Mouse (Mus musculus) CH12.LX (cell line): ENCODE data around the gene Fam129c. TPM values are rescaled to one million over a fixed set of nuclear protein-coding genes. Genes with fewer than 3 reads are reported as not detected.
A peak's percentile ranks its signal among the peaks of the same experiment; 100 is the strongest.

ENCODE experiments used
- DNase-seq: peaks from one replicate; pipeline ENCODE4 v3.0.0-alpha.2; 2013; ENCODE audit errors: extremely low read depth
- H3K27ac ChIP-seq: 2 replicates; pipeline ENCODE4 v1.5.1; 2012; ENCODE audit warnings: low read depth, mild to moderate bottlenecking, control low read depth, moderate library complexity; ENCODE audit not compliant: insufficient read depth
- H3K27me3 ChIP-seq: replicated peaks from 2 replicates; pipeline ENCODE3; 2012; ENCODE audit warnings: inconsistent platforms
- H3K36me3 ChIP-seq, 2 experiments: replicated peaks in 1 of 2; 2 replicates each; pipeline versions ENCODE3 to v1.6.1; 2012; ENCODE audit warnings: inconsistent platforms in 1 of 2, low read length in 1 of 2, mild to moderate bottlenecking in 1 of 2, mixed read lengths in 1 of 2, moderate library complexity in 1 of 2; ENCODE audit not compliant: control insufficient read depth in 1 of 2, insufficient read depth in 1 of 2
- H3K4me1 ChIP-seq, 2 experiments: 2 replicates each; pipeline ENCODE4 v1.6.1; 2012; ENCODE audit warnings: inconsistent platforms in 1 of 2, moderate library complexity in 1 of 2; ENCODE audit not compliant: insufficient read depth in 2 of 2, control insufficient read depth in 1 of 2
- H3K4me2 ChIP-seq: 2 replicates; pipeline ENCODE4 v1.6.1; 2012; ENCODE audit warnings: low read depth, mild to moderate bottlenecking, control low read depth; ENCODE audit not compliant: poor library complexity, insufficient read depth, severe bottlenecking
- H3K4me3 ChIP-seq, 3 experiments: fragments of 150-350 bp in 1 of 3; sonication (generic) in 1 of 3; replicated peaks in 1 of 3; 2 replicates each; pipeline versions ENCODE3 to v1.5.1; 2011 to 2012; ENCODE audit warnings: low read depth in 2 of 3, low read length in 2 of 3, mild to moderate bottlenecking in 2 of 3, moderate library complexity in 2 of 3, control low read depth in 1 of 3, improper control_type of control experiment in 1 of 3, inconsistent platforms in 1 of 3, mixed read lengths in 1 of 3; ENCODE audit not compliant: poor library complexity in 1 of 3
- H3K79me2 ChIP-seq: replicated peaks from 2 replicates; pipeline ENCODE4 v1.6.1; 2012; ENCODE audit warnings: mild to moderate bottlenecking, moderate library complexity; ENCODE audit not compliant: control insufficient read depth, poor library complexity, insufficient read depth, severe bottlenecking; ENCODE audit errors: extremely low read depth
- H3K9ac ChIP-seq: 2 replicates; pipeline ENCODE4 v1.6.1; 2012; ENCODE audit warnings: low read depth, mild to moderate bottlenecking, control low read depth, moderate library complexity; ENCODE audit not compliant: insufficient read depth
- H3K9me3 ChIP-seq: replicated peaks from 2 replicates; pipeline ENCODE3; 2012; ENCODE audit warnings: low read length, inconsistent platforms, mixed read lengths
- CHD2 ChIP-seq: IDR thresholded peaks from 2 replicates; pipeline ENCODE4 v1.6.1; 2011; ENCODE audit warnings: low read length, improper control_type of control experiment
- CTCF ChIP-seq, 2 experiments: IDR thresholded peaks in 1 of 2; conservative IDR thresholded peaks in 1 of 2; 2 replicates each; pipeline ENCODE4 v1.5.1; 2011 to 2012; ENCODE audit warnings: low read depth in 2 of 2, low read length in 2 of 2, improper control_type of control experiment in 1 of 2, inconsistent platforms in 1 of 2, mild to moderate bottlenecking in 1 of 2, moderate library complexity in 1 of 2
- ELF1 ChIP-seq: IDR thresholded peaks from 2 replicates; pipeline ENCODE4 v1.6.1; 2014; ENCODE audit warnings: low read depth, mild to moderate bottlenecking, inconsistent platforms, low read length, improper control_type of control experiment
- EP300 ChIP-seq: IDR thresholded peaks from 2 replicates; pipeline ENCODE4 v1.6.1; 2011; ENCODE audit warnings: low read length, improper control_type of control experiment
- ETS1 ChIP-seq: conservative IDR thresholded peaks from 2 replicates; pipeline ENCODE4 v1.6.1; 2012; ENCODE audit warnings: low read depth, mild to moderate bottlenecking, inconsistent platforms, low read length, improper control_type of control experiment, moderate library complexity
- IRF4 ChIP-seq: IDR thresholded peaks from 2 replicates; pipeline ENCODE4 v1.6.1; 2014; ENCODE audit warnings: low read depth, mild to moderate bottlenecking, inconsistent platforms, low read length, improper control_type of control experiment
- JUN ChIP-seq: IDR thresholded peaks from 2 replicates; pipeline ENCODE4 v1.6.1; 2011; ENCODE audit warnings: low read depth, mild to moderate bottlenecking, low read length, improper control_type of control experiment, moderate library complexity; ENCODE audit not compliant: insufficient read depth
- JUND ChIP-seq: conservative IDR thresholded peaks from 2 replicates; pipeline ENCODE4 v1.6.1; 2011; ENCODE audit warnings: low read depth, low read length, improper control_type of control experiment
- MAX ChIP-seq: IDR thresholded peaks from 2 replicates; pipeline ENCODE4 v1.6.1; 2011; ENCODE audit warnings: low read length, improper control_type of control experiment
- MAZ ChIP-seq: IDR thresholded peaks from 2 replicates; pipeline ENCODE4 v1.6.1; 2012; ENCODE audit warnings: low read depth, mild to moderate bottlenecking, inconsistent platforms, low read length, improper control_type of control experiment, moderate library complexity
- MEF2A ChIP-seq: IDR thresholded peaks from 2 replicates; pipeline ENCODE4 v1.6.1; 2014; ENCODE audit warnings: low read depth, mild to moderate bottlenecking, inconsistent platforms, low read length, improper control_type of control experiment, borderline replicate concordance
- MYC ChIP-seq: IDR thresholded peaks from 2 replicates; pipeline ENCODE4 v1.6.1; 2011; ENCODE audit warnings: low read depth, mild to moderate bottlenecking, improper control_type of control experiment, low read length
- NRF1 ChIP-seq: IDR thresholded peaks from 2 replicates; pipeline ENCODE4 v1.6.1; 2014; ENCODE audit warnings: low read depth, mild to moderate bottlenecking, inconsistent platforms, low read length, improper control_type of control experiment, moderate library complexity
- POLR2A ChIP-seq: IDR thresholded peaks from 2 replicates; pipeline ENCODE4 v1.6.1; 2011; ENCODE audit warnings: low read depth, mild to moderate bottlenecking, improper control_type of control experiment, low read length
- RCOR1 ChIP-seq: conservative IDR thresholded peaks from 2 replicates; pipeline ENCODE4 v1.6.1; 2012; ENCODE audit warnings: low read depth, mild to moderate bottlenecking, inconsistent platforms, low read length, improper control_type of control experiment
- SIN3A ChIP-seq: IDR thresholded peaks from 2 replicates; pipeline ENCODE4 v1.6.1; 2012; ENCODE audit warnings: low read length, improper control_type of control experiment, inconsistent platforms
- SMC3 ChIP-seq: IDR thresholded peaks from 2 replicates; pipeline ENCODE4 v1.6.1; 2011; ENCODE audit warnings: low read depth, low read length, improper control_type of control experiment
- TBP ChIP-seq: conservative IDR thresholded peaks from 2 replicates; pipeline ENCODE4 v1.6.1; 2011; ENCODE audit warnings: low read depth, low read length, improper control_type of control experiment
- TCF12 ChIP-seq: IDR thresholded peaks from 2 replicates; pipeline ENCODE4 v1.6.1; 2014; ENCODE audit warnings: low read depth, mild to moderate bottlenecking, inconsistent platforms, low read length, improper control_type of control experiment
- UBTF ChIP-seq: IDR thresholded peaks from 2 replicates; pipeline ENCODE4 v1.6.1; 2012; ENCODE audit warnings: low read depth, mild to moderate bottlenecking, inconsistent platforms, low read length, improper control_type of control experiment, moderate library complexity
- ZC3H11A ChIP-seq: IDR thresholded peaks from 2 replicates; pipeline ENCODE4 v1.6.1; 2012; ENCODE audit warnings: low read depth, mild to moderate bottlenecking, inconsistent platforms, low read length, improper control_type of control experiment
- ZKSCAN1 ChIP-seq: IDR thresholded peaks from 2 replicates; pipeline ENCODE4 v1.6.1; 2012; ENCODE audit warnings: low read depth, inconsistent platforms, low read length, improper control_type of control experiment, borderline replicate concordance
- ZMIZ1 ChIP-seq: IDR thresholded peaks from 2 replicates; pipeline ENCODE4 v1.6.1; 2012; ENCODE audit warnings: low read depth, mild to moderate bottlenecking, inconsistent platforms, low read length, improper control_type of control experiment
- dilution Hi-C: fragments of 300-500 bp; cut with MboI; formaldehyde crosslinking; loops from 2 replicates; pipeline ENCODE4 v1.14.3; 2020; ENCODE audit warnings: low sequenced_read_pairs; ENCODE audit not compliant: extremely low pct_unique_long_range_greater_than_20kb, extremely low pct_ligation_motif_present
- in situ Hi-C: fragments of 300-500 bp; cut with MboI; formaldehyde crosslinking; loops from 3 replicates; pipeline ENCODE4 v1.14.3; 2019; ENCODE audit warnings: low sequenced_read_pairs, low pct_ligation_motif_present, low pct_unique_long_range_greater_than_20kb, mixed read lengths
- polyA plus RNA-seq: library from polyadenylated mRNA; unstranded; fragments of >175 nt; gene quantifications from 2 replicates; pipeline ENCODE4 v1.2.1, GENCODE M21; 2012; ENCODE audit warnings: low read depth; ENCODE audit not compliant: insufficient read length
- total RNA-seq, 2 experiments: library from RNA; depleted of rRNA; stranded (reverse); fragments of 300-350 nt in 1 of 2; fragments of >200 nt in 1 of 2; gene quantifications; 2 replicates each; pipeline ENCODE4 v1.2.3; 2012 to 2014

The Fam129c gene
- total and polyA plus RNA-seq, 3 experiments: 89.2 to 98.6 (median 95.2) TPM

GRCm38 (mm10) chr8:71586891-71587290 is 10.6 kb upstream of the Fam129c start:
- in situ Hi-C loops (no loop called here), dilution Hi-C loops (no loop called here)
- no peaks in the 10 kb centered on the region for H3K27me3 ChIP-seq
- no peak overlapping the region for H3K27ac ChIP-seq
- H3K4me3 ChIP-seq: no peak overlapping the region
- DNase-seq: no peak
- no peak overlapping the region for H3K4me2 ChIP-seq
- H3K4me1 ChIP-seq: peaks cover 23 to 41% of the 10 kb centered on the region in 2 experiments
- no peak overlapping the region for H3K9ac ChIP-seq
- H3K9me3 ChIP-seq: peaks cover 2% of the 10 kb centered on the region
- TF ChIP-seq CTCF (conservative IDR thresholded peaks at IDR 0.05 in 1 of 2, IDR thresholded peaks at IDR 0.05 in 1 of 2; ENCODE audit: low read depth in 2 of 2, low read length in 2 of 2) (peak; percentile 38 to 54; a peak in 3 of 4 replicates), JUN (no peak), MEF2A (no peak), ELF1 (no peak), SMC3 (peak; percentile 46), UBTF (no peak), ZMIZ1 (no peak), EP300 (no peak), TBP (no peak), ZKSCAN1 (no peak), MYC (no peak), MAX (no peak), POLR2A (no peak), ZC3H11A (no peak), RCOR1 (no peak), SIN3A (no peak)
- no peaks in the 10 kb centered on the region for H3K79me2 ChIP-seq
- H3K36me3 ChIP-seq: peaks cover 6 to 12% of the 10 kb centered on the region in 2 experiments

- DNase-seq: no peak
- no peaks in the 10 kb centered on the region for H3K27me3 ChIP-seq
- H3K79me2 ChIP-seq: peaks cover 14% of the 10 kb centered on the region
- peaks cover 26 to 49% of the 10 kb centered on the region in 2 experiments for H3K4me1 ChIP-seq
- peaks cover 2% of the 10 kb centered on the region for H3K9me3 ChIP-seq
- dilution Hi-C loops (no loop called here), in situ Hi-C loops (no loop called here)
- H3K9ac ChIP-seq: no peak overlapping the region
- no peak overlapping the region for H3K4me2 ChIP-seq
- H3K4me3 ChIP-seq: no peak overlapping the region
- peaks cover 6 to 21% of the 10 kb centered on the region in 2 experiments for H3K36me3 ChIP-seq
- peak; percentile 79 for TF ChIP-seq TCF12
- peak; percentile 73 for TF ChIP-seq SIN3A
- TF ChIP-seq CHD2: peak; percentile 30; the same call in 1 of the 2 replicates
- 0 out of 2 replicates have a peak, but pooled peaks have one; percentile 25 for TF ChIP-seq MEF2A
- peak; percentile 66 for TF ChIP-seq EP300
- no peak for TF ChIP-seq ZC3H11A
- TF ChIP-seq ETS1: peak; percentile 25
- 0 out of 2 replicates have a peak, but pooled peaks have one; percentile 35 for TF ChIP-seq MAZ
- TF ChIP-seq JUND: no peak
- no peak for TF ChIP-seq NRF1
- peak; percentile 43; the same call in 1 of the 2 replicates for TF ChIP-seq IRF4
- no peak for TF ChIP-seq ELF1
- peak overlapping the region; percentile 38; the same call in 1 of the 2 replicates for H3K27ac ChIP-seq
These were observed 8.7 kb upstream of the Fam129c start for GRCm38 (mm10) chr8:71588762-71589161.
